Mouse (Mus musculus) heart, postnatal 0 days (tissue): ENCODE measurements around the gene Tlk1. TPM values are rescaled to one million over a fixed set of nuclear protein-coding genes. Genes with fewer than 3 reads are reported as not detected.
"Not testable (repeated sequence)": the region's sequence is repeated elsewhere in the genome, so short reads cannot be mapped to it uniquely, and the experiment has no call there.

Experiments used
- ATAC-seq: fragments of 200-750 bp; cut with Nextera tagmentation; 2 replicates; pipeline ENCODE4 v1.8.0; 2017; ENCODE audit warnings: low read depth, moderate number of reproducible peaks, moderate library complexity; ENCODE audit not compliant: insufficient read depth
- DNase-seq: peaks from one replicate; pipeline ENCODE4 v3.0.0-alpha.2; 2016; ENCODE audit warnings: low spot score
- H3K27ac ChIP-seq: fragments of 300-500 bp; sonication (generic); 2 replicates; pipeline ENCODE4 v1.5.1; 2014; ENCODE audit warnings: low read depth, mild to moderate bottlenecking
- H3K27me3 ChIP-seq: fragments of 300-500 bp; sonication (generic); 2 replicates; pipeline ENCODE4 v1.6.1; 2014; ENCODE audit warnings: low read length, mixed read lengths; ENCODE audit not compliant: control insufficient read depth, insufficient read depth
- H3K36me3 ChIP-seq: fragments of 300-500 bp; sonication (generic); replicated peaks from 2 replicates; pipeline ENCODE4 v1.6.1; 2014; ENCODE audit warnings: low read length, mixed read lengths; ENCODE audit not compliant: control insufficient read depth, insufficient read depth
- H3K4me1 ChIP-seq: fragments of 300-500 bp; sonication (generic); 2 replicates; pipeline ENCODE4 v1.6.1; 2014; ENCODE audit warnings: antibody characterized with exemption; ENCODE audit not compliant: control insufficient read depth, insufficient read depth
- H3K4me2 ChIP-seq: fragments of 300-500 bp; sonication (generic); 2 replicates; pipeline ENCODE4 v1.6.1; 2014; ENCODE audit warnings: low read depth, mild to moderate bottlenecking, low read length, moderate library complexity
- H3K4me3 ChIP-seq: fragments of 300-500 bp; sonication (generic); 2 replicates; pipeline ENCODE4 v1.5.1; 2014; ENCODE audit warnings: low read depth, low read length
- H3K9ac ChIP-seq: fragments of 300-500 bp; sonication (generic); replicated peaks from 2 replicates; pipeline ENCODE4 v1.6.1; 2014; ENCODE audit warnings: low read depth, low read length, mixed read lengths
- H3K9me3 ChIP-seq: fragments of 300-500 bp; sonication (generic); replicated peaks from 2 replicates; pipeline ENCODE4 v1.6.1; 2016; ENCODE audit warnings: low read length; ENCODE audit not compliant: control insufficient read depth
- CTCF ChIP-seq: IDR thresholded peaks from 2 replicates; pipeline ENCODE4 v1.5.1; 2016; ENCODE audit warnings: antibody characterized with exemption, control low read depth, low read depth
- EP300 ChIP-seq: IDR thresholded peaks from 2 replicates; pipeline ENCODE4 v1.6.1; 2016; ENCODE audit warnings: antibody characterized with exemption, low read depth
- WGBS: fragments of 180-500 bp; shearing (Covaris S2); extraction: QIAGEN DNeasy Blood & Tissue Kit; methylation state at CpG from one replicate; pipeline ENCODE4 v1.1.7; 2014; 5-methylcytosine and 5-hydroxymethylcytosine counted together
- polyA plus RNA-seq: library from polyadenylated mRNA; unstranded; fragments of >200 nt; fragmentation: Nextera tagmentation; extraction: Ambion mirVana; gene quantifications from 2 replicates; pipeline ENCODE4 v1.2.1, GENCODE M21; 2015
- total RNA-seq: library from RNA; depleted of rRNA; stranded (reverse); fragments of >200 nt; gene quantifications from 2 replicates; pipeline ENCODE4 v1.2.3, GENCODE M21; 2014; ENCODE audit warnings: low replicate concordance

Tlk1 gene
- total and polyA plus RNA-seq, 2 experiments from 2014 or later, result 17.9 to 32.6 TPM

GRCm38 (mm10) chr2:70816016-70816415 lies 9.5 kb downstream of the Tlk1 start:
- Histone ChIP-seq H3K9ac (no peak overlapping the region), H3K4me3 (no peak overlapping the region), H3K4me1 (no peaks in the 10 kb centered on the region), H3K27ac (no peak overlapping the region), H3K9me3 (no peaks in the 10 kb centered on the region), H3K4me2 (no peak overlapping the region), H3K27me3 (no peaks in the 10 kb centered on the region), H3K36me3 (no peaks in the 10 kb centered on the region)
- DNase-seq (no peak), ATAC-seq (no peak)
- 72% methylated on average over 2 of the region's 2 CpGs for WGBS
- TF ChIP-seq EP300, result no peak
- no peak for TF ChIP-seq CTCF

GRCm38 (mm10) chr2:70813608-70814007 lies 11.9 kb downstream of the Tlk1 start:
- 74% methylated on average over 4 of the region's 4 CpGs for WGBS
- no peak overlapping the region for H3K9ac ChIP-seq
- no peak overlapping the region for H3K4me2 ChIP-seq
- ATAC-seq (no peak), DNase-seq (no peak)
- H3K4me1 ChIP-seq, result peaks cover 14% of the 10 kb centered on the region
- no peaks in the 10 kb centered on the region for H3K27me3 ChIP-seq
- TF ChIP-seq EP300 (no peak), CTCF (no peak)
- H3K36me3 ChIP-seq, result no peaks in the 10 kb centered on the region
- H3K27ac ChIP-seq, result no peak overlapping the region
- H3K4me3 ChIP-seq, result no peak overlapping the region
- H3K9me3 ChIP-seq, result no peaks in the 10 kb centered on the region

- no peak for DNase-seq
- Histone ChIP-seq H3K9me3 (no peaks in the 10 kb centered on the region), H3K4me1 (peaks cover 23% of the 10 kb centered on the region), H3K27ac (no peak overlapping the region), H3K4me3 (no peak overlapping the region), H3K36me3 (no peaks in the 10 kb centered on the region), H3K4me2 (no peak overlapping the region), H3K27me3 (no peaks in the 10 kb centered on the region), H3K9ac (no peak overlapping the region)
- TF ChIP-seq EP300 (no peak), CTCF (no peak)
- ATAC-seq, result no peak
- 72% methylated on average over 3 of the region's 3 CpGs for WGBS
These were observed 14.1 kb downstream of the Tlk1 start for GRCm38 (mm10) chr2:70811476-70811875.

- DNase-seq (no peak), ATAC-seq (no peak)
- Histone ChIP-seq H3K27ac (no peak overlapping the region), H3K27me3 (no peaks in the 10 kb centered on the region), H3K36me3 (no peaks in the 10 kb centered on the region), H3K4me1 (peaks cover 23% of the 10 kb centered on the region), H3K9me3 (no peaks in the 10 kb centered on the region), H3K9ac (no peak overlapping the region), H3K4me2 (no peak overlapping the region), H3K4me3 (no peak overlapping the region)
- 76% methylated on average over 3 of the region's 3 CpGs for WGBS
- no peak for TF ChIP-seq EP300
These were observed 15.6 kb downstream of the Tlk1 start for GRCm38 (mm10) chr2:70809921-70810320.

- no peaks in the 10 kb centered on the region for H3K27me3 ChIP-seq
- H3K9ac ChIP-seq, result no peak overlapping the region
- ATAC-seq (no peak), DNase-seq (no peak)
- H3K4me1 ChIP-seq, result peaks cover 23% of the 10 kb centered on the region
- no peaks in the 10 kb centered on the region for H3K36me3 ChIP-seq
- peak overlapping the region; percentile 59 for H3K27ac ChIP-seq
- no peak overlapping the region for H3K4me2 ChIP-seq
- TF ChIP-seq CTCF (no peak), EP300 (no peak)
- no peak overlapping the region for H3K4me3 ChIP-seq
- no peaks in the 10 kb centered on the region for H3K9me3 ChIP-seq
These were observed 16.8 kb downstream of the Tlk1 start for GRCm38 (mm10) chr2:70808681-70809080.

- H3K4me3 ChIP-seq, H3K36me3 ChIP-seq, H3K27me3 ChIP-seq, DNase-seq, H3K9me3 ChIP-seq, ATAC-seq, H3K27ac ChIP-seq, H3K4me2 ChIP-seq, H3K9ac ChIP-seq: not testable (repeated sequence)
- 69% methylated on average over 3 of the region's 3 CpGs for WGBS
- H3K4me1 ChIP-seq, result peaks cover 23% of the 10 kb centered on the region
These were observed 17.9 kb downstream of the Tlk1 start for GRCm38 (mm10) chr2:70807678-70808077.
